ENCODE assay signal across 9 mouse cellular contexts in genomic region chr4:63508232-63508631, GRCm38 (mm10). TPM values are rescaled to one million over a fixed set of nuclear protein-coding genes. Genes with fewer than 3 reads are reported as not detected.
DNase-seq lines count a peak whose midpoint lies in the region; ATAC-seq lines count a peak whose summit lies in the region.
"Had no signal": no experiment of that assay in that cellular context is flagged by ENCODE, and none has a peak within 500 bp of the region (broad histone marks: within the 10 kb centered on the region; RNA-seq: fewer than 3 reads in every experiment).

No protein-coding gene starts in this region.

- no peak overlapping the region for H3K4me3 ChIP-seq in intestine, embryonic 14.5 days (ENCODE audit: low read depth, low read length)
- H3K4me3 ChIP-seq in intestine, embryonic 16.5 days (ENCODE audit: low read length), result no peak overlapping the region
- no peak overlapping the region for H3K4me3 ChIP-seq in embryonic facial prominence, embryonic 11.5 days (ENCODE audit: low read depth, low read length)
- H3K4me3 ChIP-seq: lung, embryonic 15.5 days had no signal

- peak; percentile 74 for DNase-seq in intestine, embryonic 14.5 days (ENCODE audit: low spot score)
- peak; percentile 90 to 93 for DNase-seq in adrenal gland, postnatal 36 days
- peak; percentile 78 for DNase-seq in embryonic facial prominence, embryonic 11.5 days (ENCODE audit: low spot score)
- peak; percentile 38 for DNase-seq in heart, postnatal 25 days (ENCODE audit: low spot score)
- DNase-seq in left cerebral cortex, postnatal 36 days (ENCODE audit: low spot score in 2 of 2), result peak; percentile 46 to 49
- peak; percentile 74 to 83 for DNase-seq in natural killer cell, adult 2 months (ENCODE audit: low spot score in 2 of 2)
- peak; percentile 90 for DNase-seq in testis, postnatal 10 days (ENCODE audit: low spot score)

- H3K36me3 ChIP-seq in intestine, embryonic 14.5 days (ENCODE audit: control insufficient read depth, insufficient read depth, low read length), result no peaks in the 10 kb centered on the region
- H3K36me3 ChIP-seq in intestine, embryonic 16.5 days (ENCODE audit: control insufficient read depth, insufficient read depth, low read length), result no peaks in the 10 kb centered on the region
- H3K36me3 ChIP-seq in embryonic facial prominence, embryonic 11.5 days (replicated peaks; ENCODE audit: control insufficient read depth, insufficient read depth, low read depth, low read length), result no peaks in the 10 kb centered on the region
- H3K36me3 ChIP-seq: lung, embryonic 15.5 days had no signal

- 31% methylated on average over 4 of the region's 4 CpGs for WGBS in intestine, embryonic 14.5 days
- 23% methylated on average over 4 of the region's 4 CpGs for WGBS in intestine, embryonic 16.5 days
- 30% methylated on average over 4 of the region's 4 CpGs for WGBS in embryonic facial prominence, embryonic 11.5 days

- no peak overlapping the region for H3K4me2 ChIP-seq in intestine, embryonic 14.5 days (ENCODE audit: low read length)
- H3K4me2 ChIP-seq in intestine, embryonic 16.5 days (ENCODE audit: low read depth, low read length), result no peak overlapping the region
- no peak overlapping the region for H3K4me2 ChIP-seq in embryonic facial prominence, embryonic 11.5 days (ENCODE audit: low read depth, low read length)
- H3K4me2 ChIP-seq: lung, embryonic 15.5 days had no signal

- ATAC-seq in intestine, embryonic 14.5 days (replicated peaks; ENCODE audit: low FRiP score, low TSS enrichment, low read depth), result no peak
- no peak for ATAC-seq in intestine, embryonic 16.5 days
- no peak for ATAC-seq in embryonic facial prominence, embryonic 11.5 days (replicated peaks; ENCODE audit: insufficient number of reproducible peaks, low FRiP score, low TSS enrichment, low read depth)

- H3K27me3 ChIP-seq in intestine, embryonic 14.5 days (replicated peaks; ENCODE audit: control insufficient read depth, insufficient read depth, low read length), result no peaks in the 10 kb centered on the region
- H3K27me3 ChIP-seq in intestine, embryonic 16.5 days (replicated peaks; ENCODE audit: control insufficient read depth, insufficient read depth, low read length), result no peaks in the 10 kb centered on the region
- H3K27me3 ChIP-seq in embryonic facial prominence, embryonic 11.5 days (ENCODE audit: control insufficient read depth, insufficient read depth, low read length), result no peaks in the 10 kb centered on the region
- H3K27me3 ChIP-seq: lung, embryonic 15.5 days had no signal

- no peak overlapping the region for H3K27ac ChIP-seq in intestine, embryonic 14.5 days (ENCODE audit: low read depth)
- no peak overlapping the region for H3K27ac ChIP-seq in intestine, embryonic 16.5 days (ENCODE audit: low read length)
- no peak overlapping the region for H3K27ac ChIP-seq in embryonic facial prominence, embryonic 11.5 days (replicated peaks; ENCODE audit: low read depth, low read length)
- H3K27ac ChIP-seq: lung, embryonic 15.5 days had no signal

- no peak overlapping the region for H3K9ac ChIP-seq in intestine, embryonic 14.5 days (ENCODE audit: low read length)
- H3K9ac ChIP-seq in intestine, embryonic 16.5 days (ENCODE audit: low read depth, low read length), result no peak overlapping the region
- H3K9ac ChIP-seq in embryonic facial prominence, embryonic 11.5 days (replicated peaks; ENCODE audit: low read length), result no peak overlapping the region
- H3K9ac ChIP-seq: lung, embryonic 15.5 days had no signal

- no peaks in the 10 kb centered on the region for H3K4me1 ChIP-seq in intestine, embryonic 14.5 days (replicated peaks; ENCODE audit: control insufficient read depth, insufficient read depth, low read length)
- H3K4me1 ChIP-seq in intestine, embryonic 16.5 days (ENCODE audit: control insufficient read depth, insufficient read depth, low read length), result no peaks in the 10 kb centered on the region
- no peaks in the 10 kb centered on the region for H3K4me1 ChIP-seq in embryonic facial prominence, embryonic 11.5 days (ENCODE audit: control insufficient read depth, insufficient read depth, low read length)
- H3K4me1 ChIP-seq: lung, embryonic 15.5 days had no signal

- H3K9me3 ChIP-seq in intestine, embryonic 14.5 days (ENCODE audit: control insufficient read depth, low read length), result no peaks in the 10 kb centered on the region
- no peaks in the 10 kb centered on the region for H3K9me3 ChIP-seq in intestine, embryonic 16.5 days (ENCODE audit: control insufficient read depth, low read length)
- no peaks in the 10 kb centered on the region for H3K9me3 ChIP-seq in embryonic facial prominence, embryonic 11.5 days (replicated peaks; ENCODE audit: control insufficient read depth, low read length)
- H3K9me3 ChIP-seq: lung, embryonic 15.5 days had no signal

- intact Hi-C loops in heart, postnatal 25 days (cut with DNase I), result loop anchor here (1.0 to 5.0 kb wide), 4 partner anchors 54 to 984 kb away; no protein-coding TSS in a partner anchor
- intact Hi-C loops in left cerebral cortex, postnatal 36 days (cut with DNase I), result loop anchor here (5.0 kb wide), 1 partner anchor 334 kb away; no protein-coding TSS in a partner anchor

RNA-seq across cellular contexts. Expression of gene Whrn, which starts 12.4 kb away (rescaled TPM):
- 3.1 and 4.0 TPM in 2 replicates for polyA plus RNA-seq in intestine, embryonic 14.5 days (2014; fragmentation: Nextera tagmentation; extraction: Ambion mirVana)
- 2.9 and 3.0 TPM in 2 replicates for polyA plus RNA-seq in intestine, embryonic 16.5 days (2015; fragmentation: Nextera tagmentation; extraction: Ambion mirVana)
- total RNA-seq in adrenal gland, postnatal 36 days (2021), result 10 to 100 TPM; 33.5 to 59.9 TPM
- polyA plus RNA-seq in embryonic facial prominence, embryonic 11.5 days (2014; fragmentation: Nextera tagmentation; extraction: Ambion mirVana), result 3.8 and 4.6 TPM in 2 replicates
- 10 to 100 TPM; 36.9 to 41.9 TPM for total RNA-seq in heart, postnatal 25 days (2021)
- total RNA-seq in left cerebral cortex, postnatal 36 days (2021), result 10 to 100 TPM; 41.5 to 50.6 TPM

RNA-seq across cellular contexts. Expression of gene Atp6v1g1, which starts 36.3 kb away (rescaled TPM):
- 264 and 277 TPM in 2 replicates for polyA plus RNA-seq in intestine, embryonic 14.5 days (2014; fragmentation: Nextera tagmentation; extraction: Ambion mirVana)
- polyA plus RNA-seq in intestine, embryonic 16.5 days (2015; fragmentation: Nextera tagmentation; extraction: Ambion mirVana), result 335 TPM in 2 replicates
- total RNA-seq in adrenal gland, postnatal 36 days (2021), result 100 to 1,000 TPM; 186 to 187 TPM
- 353 and 362 TPM in 2 replicates for polyA plus RNA-seq in embryonic facial prominence, embryonic 11.5 days (2014; fragmentation: Nextera tagmentation; extraction: Ambion mirVana)
- 100 to 1,000 TPM; 144 to 162 TPM for total RNA-seq in heart, postnatal 25 days (2021)
- 100 to 1,000 TPM; 133 to 150 TPM for total RNA-seq in left cerebral cortex, postnatal 36 days (2021)

RNA-seq across cellular contexts. Expression of gene Tmem268, which starts 50.3 kb away (rescaled TPM):
- 11.3 and 11.9 TPM in 2 replicates for polyA plus RNA-seq in intestine, embryonic 14.5 days (2014; fragmentation: Nextera tagmentation; extraction: Ambion mirVana)
- 15.9 and 18.6 TPM in 2 replicates for polyA plus RNA-seq in intestine, embryonic 16.5 days (2015; fragmentation: Nextera tagmentation; extraction: Ambion mirVana)
- 10 to 100 TPM in 1 of 2 experiments, 1 to 10 TPM in 1; 8.2 to 17.6 TPM for total RNA-seq in adrenal gland, postnatal 36 days (2021)
- 7.5 and 7.8 TPM in 2 replicates for polyA plus RNA-seq in embryonic facial prominence, embryonic 11.5 days (2014; fragmentation: Nextera tagmentation; extraction: Ambion mirVana)
- 10 to 100 TPM in 1 of 2 experiments, 1 to 10 TPM in 1; 9.8 to 10.9 TPM for total RNA-seq in heart, postnatal 25 days (2021)
- 10 to 100 TPM; 14.0 to 14.6 TPM for total RNA-seq in left cerebral cortex, postnatal 36 days (2021)

Comparison
In these comparisons a context has a peak if more than half of its experiments do, and no peak if none do; other contexts are left out.
1. DNase-seq: peak in every context shown above with its lines; median percentile 92 in adrenal gland, postnatal 36 days; 90 in testis, postnatal 10 days; 78 in natural killer cell, adult 2 months; 78 in embryonic facial prominence, embryonic 11.5 days; 74 in intestine, embryonic 14.5 days; 48 in left cerebral cortex, postnatal 36 days; 38 in heart, postnatal 25 days.